Mouse (Mus musculus): ENCODE measurements around the gene Vamp5. TPM values are rescaled to one million over a fixed set of nuclear protein-coding genes. Genes with fewer than 3 reads are reported as not detected.
A peak's percentile ranks its signal among the peaks of the same experiment; 100 is the strongest.

Vamp5 gene
- polyA plus RNA-seq, 1 experiment from 2014 or later, result 24.1 TPM

- no peak overlapping the region for H3K9ac ChIP-seq
- no peak for ATAC-seq (ENCODE audit: low read depth)
- H3K4me3 ChIP-seq, result no peak overlapping the region
- 36% methylated on average over 1 of the region's 1 CpGs for WGBS
- peaks cover 11% of the 10 kb centered on the region for H3K4me1 ChIP-seq (replicated peaks)
- H3K27ac ChIP-seq (replicated peaks), result no peak overlapping the region
- H3K36me3 ChIP-seq, result no peaks in the 10 kb centered on the region
- H3K4me2 ChIP-seq, result no peak overlapping the region
- no peaks in the 10 kb centered on the region for H3K27me3 ChIP-seq
- no peaks in the 10 kb centered on the region for H3K9me3 ChIP-seq
These were observed 29.7 kb upstream of the Vamp5 start for GRCm38 (mm10) chr6:72410003-72410402.

DNA sequence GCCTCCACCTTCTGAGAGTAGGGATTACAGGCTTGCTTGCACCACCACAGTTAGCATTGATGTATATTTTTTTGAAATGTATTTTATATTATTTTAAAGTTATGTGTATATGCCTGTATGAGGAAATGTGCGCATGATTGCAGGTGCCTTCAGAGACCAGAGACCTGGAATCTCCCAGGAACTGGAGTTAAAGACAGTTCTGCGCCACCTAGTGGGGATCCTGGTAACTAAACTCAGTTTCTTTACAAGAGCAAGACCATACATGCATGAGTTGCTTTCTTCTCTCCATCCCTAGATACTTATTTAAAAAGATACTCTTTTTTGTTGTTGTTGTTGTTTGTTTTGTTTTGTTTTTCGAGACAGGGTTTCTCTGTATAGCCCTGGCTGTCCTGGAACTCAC is 29.3 kb upstream of the Vamp5 start:
- Histone ChIP-seq H3K4me3 (no peak overlapping the region), H3K36me3 (no peaks in the 10 kb centered on the region), H3K9me3 (no peaks in the 10 kb centered on the region), H3K9ac (no peak overlapping the region), H3K4me1 (replicated peaks) (peaks cover 7% of the 10 kb centered on the region), H3K27ac (replicated peaks) (no peak overlapping the region), H3K27me3 (no peaks in the 10 kb centered on the region), H3K4me2 (no peak overlapping the region)
- no peak for ATAC-seq (ENCODE audit: low read depth)
- WGBS, result 20% methylated on average over 3 of the region's 3 CpGs

GRCm38 (mm10) chr6:72407119-72407518 is 26.9 kb upstream of the Vamp5 start:
- ATAC-seq (ENCODE audit: low read depth), result peak; percentile 37
- Histone ChIP-seq H3K9me3 (no peaks in the 10 kb centered on the region), H3K4me1 (replicated peaks) (no peaks in the 10 kb centered on the region), H3K36me3 (no peaks in the 10 kb centered on the region), H3K4me3 (no peak overlapping the region), H3K27ac (replicated peaks) (no peak overlapping the region), H3K27me3 (no peaks in the 10 kb centered on the region), H3K4me2 (no peak overlapping the region), H3K9ac (no peak overlapping the region)
- WGBS, result 1% methylated on average over 5 of the region's 5 CpGs

DNA sequence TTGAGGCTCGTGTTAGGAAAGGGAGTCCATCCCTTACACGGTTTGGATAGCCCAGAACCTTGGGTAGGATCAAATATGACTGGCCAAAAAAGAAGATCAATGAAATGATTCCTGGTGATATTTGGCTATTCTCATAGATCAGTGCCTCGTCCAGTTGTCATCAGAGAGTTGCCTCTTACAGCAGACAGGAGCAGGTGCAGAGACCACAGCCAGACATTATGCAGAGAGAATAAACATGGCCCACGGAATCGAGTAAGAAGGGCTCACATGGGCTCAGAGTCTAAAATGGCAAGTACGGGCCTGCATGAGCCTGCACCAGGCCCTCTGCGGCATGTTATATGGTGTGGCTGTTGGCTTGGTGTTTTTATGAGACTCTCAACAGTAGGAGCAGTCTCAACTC is 25.1 kb upstream of the Vamp5 start:
- Histone ChIP-seq H3K36me3 (no peaks in the 10 kb centered on the region), H3K9me3 (no peaks in the 10 kb centered on the region), H3K27ac (replicated peaks) (no peak overlapping the region), H3K4me1 (replicated peaks) (no peaks in the 10 kb centered on the region), H3K27me3 (no peaks in the 10 kb centered on the region), H3K4me3 (no peak overlapping the region), H3K9ac (no peak overlapping the region), H3K4me2 (no peak overlapping the region)
- no peak for ATAC-seq (ENCODE audit: low read depth)
- 86% methylated on average over 7 of the region's 7 CpGs for WGBS

- Histone ChIP-seq H3K36me3 (no peaks in the 10 kb centered on the region), H3K27me3 (no peaks in the 10 kb centered on the region), H3K9me3 (no peaks in the 10 kb centered on the region), H3K27ac (replicated peaks) (no peak overlapping the region), H3K4me2 (no peak overlapping the region), H3K9ac (no peak overlapping the region), H3K4me3 (no peak overlapping the region), H3K4me1 (replicated peaks) (no peaks in the 10 kb centered on the region)
- no peak for ATAC-seq (ENCODE audit: low read depth)
- 17% methylated on average over 7 of the region's 7 CpGs for WGBS
These were observed 21.6 kb upstream of the Vamp5 start for GRCm38 (mm10) chr6:72401875-72402274.

GRCm38 (mm10) chr6:72399967-72400366 is 19.7 kb upstream of the Vamp5 start:
- Histone ChIP-seq H3K9me3 (no peaks in the 10 kb centered on the region), H3K36me3 (no peaks in the 10 kb centered on the region), H3K9ac (no peak overlapping the region), H3K4me2 (no peak overlapping the region), H3K4me1 (replicated peaks) (no peaks in the 10 kb centered on the region), H3K4me3 (no peak overlapping the region), H3K27me3 (no peaks in the 10 kb centered on the region), H3K27ac (replicated peaks) (no peak overlapping the region)
- 69% methylated on average over 2 of the region's 2 CpGs for WGBS
- no peak for ATAC-seq (ENCODE audit: low read depth)

DNA sequence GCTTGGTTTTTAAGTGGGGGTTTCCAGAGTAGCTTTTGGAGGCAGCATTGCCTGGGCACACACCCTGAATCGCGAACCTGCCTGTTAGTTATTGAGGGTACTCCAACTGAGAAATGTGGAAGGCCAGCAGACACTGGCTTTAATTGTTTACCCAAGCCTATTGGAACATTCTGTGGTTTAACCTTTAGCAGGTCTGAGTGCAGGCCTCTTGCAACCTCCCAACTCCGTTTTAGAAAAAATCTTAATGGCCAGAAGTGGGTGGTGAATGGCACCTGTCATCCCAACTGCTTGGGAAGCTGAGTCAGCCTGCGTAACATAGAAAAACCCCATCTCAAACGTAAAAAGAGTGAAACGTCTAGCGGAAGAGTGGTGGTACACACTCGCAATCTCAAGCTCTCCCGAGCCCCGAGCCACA is 16.6 kb upstream of the Vamp5 start:
- Histone ChIP-seq H3K4me1 (replicated peaks) (no peaks in the 10 kb centered on the region), H3K9ac (no peak overlapping the region), H3K27me3 (no peaks in the 10 kb centered on the region), H3K4me3 (no peak overlapping the region), H3K4me2 (no peak overlapping the region), H3K9me3 (no peaks in the 10 kb centered on the region), H3K27ac (replicated peaks) (no peak overlapping the region), H3K36me3 (no peaks in the 10 kb centered on the region)
- ATAC-seq (ENCODE audit: low read depth), result no peak
- 85% methylated on average over 10 of the region's 10 CpGs for WGBS

DNA sequence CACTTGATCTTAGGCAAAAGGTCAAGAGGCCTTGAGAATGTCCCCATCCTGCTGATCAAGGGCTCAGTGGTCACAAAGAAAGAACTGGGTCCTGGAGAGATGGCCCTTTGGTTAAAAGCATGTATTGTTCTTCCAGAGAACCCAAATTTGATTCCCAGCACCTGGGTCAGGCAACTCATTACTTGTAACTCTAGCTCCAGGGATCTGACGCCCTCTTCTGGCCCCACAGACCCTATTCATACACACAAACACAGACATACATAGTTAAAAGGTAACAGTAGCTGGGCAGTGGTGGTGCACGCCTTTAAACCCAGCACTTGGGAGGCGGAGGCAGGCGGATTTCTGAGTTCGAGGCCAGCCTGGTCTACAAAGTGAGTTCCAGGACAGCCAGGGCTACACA is 12.1 kb upstream of the Vamp5 start:
- WGBS, result 92% methylated on average over 5 of the region's 5 CpGs
- Histone ChIP-seq H3K4me3 (no peak overlapping the region), H3K9ac (no peak overlapping the region), H3K27ac (replicated peaks) (no peak overlapping the region), H3K36me3 (no peaks in the 10 kb centered on the region), H3K27me3 (peaks cover 27% of the 10 kb centered on the region), H3K4me2 (no peak overlapping the region), H3K4me1 (replicated peaks) (peaks cover 17% of the 10 kb centered on the region), H3K9me3 (no peaks in the 10 kb centered on the region)
- no peak for ATAC-seq (ENCODE audit: low read depth)

GRCm38 (mm10) chr6:72390795-72391521 is 10.7 kb upstream of the Vamp5 start:
- Histone ChIP-seq H3K9me3 (no peaks in the 10 kb centered on the region), H3K27me3 (peaks cover 27% of the 10 kb centered on the region), H3K36me3 (no peaks in the 10 kb centered on the region), H3K27ac (replicated peaks) (peak overlapping the region; percentile 74), H3K4me2 (peak overlapping the region; percentile 50), H3K4me1 (replicated peaks) (peaks cover 17% of the 10 kb centered on the region), H3K4me3 (peak overlapping the region; percentile 35), H3K9ac (peak overlapping the region; percentile 56; the same call in 1 of the 2 replicates)
- no peak for ATAC-seq (ENCODE audit: low read depth)
- 21% methylated on average over 12 of the region's 12 CpGs for WGBS

DNA sequence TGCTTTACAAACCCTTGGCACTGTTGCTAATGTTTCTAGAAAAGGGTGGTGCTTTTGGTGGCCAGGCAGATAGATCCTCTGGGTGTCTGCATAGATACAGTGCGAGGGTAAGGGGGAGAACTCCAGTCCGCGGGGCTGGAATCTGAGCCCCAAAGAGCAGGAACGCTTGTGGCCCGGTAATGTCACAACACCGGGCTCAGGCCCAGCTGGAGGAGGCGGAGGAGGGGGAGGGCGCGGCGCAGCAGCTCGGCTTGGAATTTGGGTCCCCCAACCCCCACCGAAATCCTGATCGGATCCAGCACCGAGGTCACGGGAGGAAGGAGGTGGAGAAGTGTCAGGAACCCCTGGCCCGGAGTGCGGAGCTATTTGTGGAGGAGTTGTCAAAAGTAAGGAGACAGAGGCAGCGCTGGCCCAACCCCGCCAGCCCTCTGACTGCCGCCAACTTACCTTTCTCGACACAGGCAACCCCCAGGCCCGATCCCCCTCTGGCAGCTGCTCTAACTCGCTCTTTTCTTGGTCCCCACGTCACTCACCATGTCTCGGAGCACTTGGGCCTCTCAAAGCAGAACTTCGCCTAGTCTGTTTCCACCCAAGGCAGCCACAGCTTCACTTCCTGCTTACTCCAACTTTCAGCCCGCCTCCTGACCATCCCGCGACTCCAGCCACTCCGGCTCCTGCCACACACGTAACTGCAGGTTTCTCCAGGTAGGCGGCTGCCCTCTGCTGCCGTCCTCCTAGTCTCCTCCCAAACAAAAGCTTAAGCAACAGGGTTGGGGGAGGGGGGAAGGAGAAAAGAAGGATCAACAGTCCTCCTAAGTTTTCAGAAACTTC is 9.9 kb upstream of the Vamp5 start, which contains the start of gene Vamp8:
Gene Vamp8, minus strand, starts transcription at position 763 of the 831 bp plus-strand sequence.
- Histone ChIP-seq H3K27me3 (peaks cover 27% of the 10 kb centered on the region), H3K9ac (peak within 1 kb of the TSS; percentile 56), H3K4me2 (peak within 1 kb of the TSS; percentile 50), H3K4me3 (peak within 1 kb of the TSS; percentile 35), H3K9me3 (no peaks in the 10 kb centered on the region), H3K36me3 (no peaks in the 10 kb centered on the region), H3K4me1 (replicated peaks) (peaks cover 17% of the 10 kb centered on the region), H3K27ac (replicated peaks) (peak within 1 kb of the TSS; percentile 74)
- 3% methylated on average over 33 of the region's 33 CpGs for WGBS
- peak; percentile 36; the same call in 1 of the 2 replicates for ATAC-seq (ENCODE audit: low read depth)

GRCm38 (mm10) chr6:72389471-72389940 is 9.2 kb upstream of the Vamp5 start:
- ATAC-seq (ENCODE audit: low read depth), result 0 out of 2 replicates have a peak, but pooled peaks have one; percentile 36
- no peaks in the 10 kb centered on the region for H3K9me3 ChIP-seq
- H3K36me3 ChIP-seq, result no peaks in the 10 kb centered on the region
- peaks cover 27% of the 10 kb centered on the region for H3K27me3 ChIP-seq
- H3K27ac ChIP-seq (replicated peaks), result peak overlapping the region; percentile 74
- H3K9ac ChIP-seq, result peak overlapping the region; percentile 56
- WGBS, result 42% methylated on average over 13 of the region's 13 CpGs
- H3K4me1 ChIP-seq (replicated peaks), result peaks cover 17% of the 10 kb centered on the region
- H3K4me3 ChIP-seq, result peak overlapping the region; percentile 35
- peak overlapping the region; percentile 50 for H3K4me2 ChIP-seq

- Histone ChIP-seq H3K27ac (replicated peaks) (no peak overlapping the region), H3K9ac (no peak overlapping the region), H3K4me1 (replicated peaks) (peaks cover 17% of the 10 kb centered on the region), H3K36me3 (no peaks in the 10 kb centered on the region), H3K27me3 (peaks cover 27% of the 10 kb centered on the region), H3K4me2 (peak overlapping the region; percentile 50; the same call in 1 of the 2 replicates), H3K9me3 (no peaks in the 10 kb centered on the region), H3K4me3 (no peak overlapping the region)
- ATAC-seq (ENCODE audit: low read depth), result no peak
- WGBS, result 92% methylated on average over 6 of the region's 6 CpGs
These were observed 8.6 kb upstream of the Vamp5 start for GRCm38 (mm10) chr6:72388791-72389329.
